Mouse (Mus musculus): ENCODE data around the gene A630001G21Rik. TPM values are rescaled to one million over a fixed set of nuclear protein-coding genes. Genes with fewer than 3 reads are reported as not detected.

A630001G21Rik gene
- total and polyA plus RNA-seq, 3 experiments: 15.4 to 24.0 TPM; not detected in 1

- H3K27ac ChIP-seq (ENCODE audit: control insufficient read depth, low read depth, low read length): peak overlapping the region; percentile 57
- no peaks in the 10 kb centered on the region for H3K79me2 ChIP-seq (ENCODE audit: control insufficient read depth, insufficient read depth, low read length, poor library complexity)
- peak overlapping the region in 1 of 2 experiments; percentile 59; a peak in 2 of 4 replicates for H3K4me3 ChIP-seq (ENCODE audit: control insufficient read depth in 1 of 2, insufficient read depth in 1 of 2, low read depth in 2 of 2, low read length in 2 of 2)
- 0 out of 2 replicates have a peak overlapping the region, but pooled peaks have one; percentile 26 for H3K9ac ChIP-seq (ENCODE audit: control insufficient read depth, low read depth, low read length, poor library complexity, severe bottlenecking)
- DNase-seq (ENCODE audit: low read depth, low spot score): peak; percentile 83
- H3K27me3 ChIP-seq (ENCODE audit: control insufficient read depth in 1 of 2, insufficient read depth in 2 of 2, low read length in 2 of 2): no peaks in the 10 kb centered on the region
- H3K36me3 ChIP-seq (ENCODE audit: control insufficient read depth in 1 of 2, insufficient read depth in 2 of 2, low read length in 2 of 2): peaks cover 0 to 17% of the 10 kb centered on the region in 2 experiments; a peak in 2 of 4 replicates
- TF ChIP-seq ZMIZ1 (IDR thresholded peaks at IDR 0.05; ENCODE audit: low read depth, low read length): peak; percentile 60; the same call in 1 of the 2 replicates
- no peak for TF ChIP-seq CHD1 (IDR thresholded peaks at IDR 0.05; ENCODE audit: low read depth, low read length)
- TF ChIP-seq ETS1 (IDR thresholded peaks at IDR 0.05; ENCODE audit: low read depth, low read length): peak; percentile 36; the same call in 1 of the 2 replicates
- TF ChIP-seq MEF2A (IDR thresholded peaks at IDR 0.05; ENCODE audit: extremely low read depth, insufficient replicate concordance, low read depth, low read length, poor library complexity, severe bottlenecking): no peak
- TF ChIP-seq TAL1 (IDR thresholded peaks at IDR 0.05; ENCODE audit: low read length): no peak
- no peak for TF ChIP-seq BHLHE40 (IDR thresholded peaks at IDR 0.05; ENCODE audit: borderline replicate concordance, low read depth, low read length)
- TF ChIP-seq CHD2 (IDR thresholded peaks at IDR 0.05; ENCODE audit: low read length): no peak
- no peak for TF ChIP-seq ELF1 (IDR thresholded peaks at IDR 0.05; ENCODE audit: low read depth, low read length)
- TF ChIP-seq ZC3H11A (IDR thresholded peaks at IDR 0.05; ENCODE audit: low read depth, low read length): no peak
- peak in 1 of 2 experiments; percentile 48; a peak in 2 of 4 replicates for TF ChIP-seq EP300 (IDR thresholded peaks at IDR 0.05; ENCODE audit: low read depth in 1 of 2, low read length in 2 of 2)
- TF ChIP-seq USF2 (IDR thresholded peaks at IDR 0.05; ENCODE audit: borderline replicate concordance in 1 of 2, insufficient read depth in 1 of 2, low read depth in 1 of 2, low read length in 2 of 2): no peak
- no peak for TF ChIP-seq HCFC1 (IDR thresholded peaks at IDR 0.05; ENCODE audit: low read depth, low read length)
- TF ChIP-seq MXI1 (IDR thresholded peaks at IDR 0.05; ENCODE audit: low read depth, low read length): peak; percentile 2; the same call in 1 of the 2 replicates
- TF ChIP-seq MAZ (IDR thresholded peaks at IDR 0.05; ENCODE audit: low read depth, low read length): no peak
- no peak for TF ChIP-seq GABPA (IDR thresholded peaks at IDR 0.05; ENCODE audit: low read depth, low read length)
- TF ChIP-seq TCF12 (IDR thresholded peaks at IDR 0.05; ENCODE audit: low read depth, low read length): no peak
- TF ChIP-seq TBP (IDR thresholded peaks at IDR 0.05; ENCODE audit: low read depth, low read length): no peak
- no peak for TF ChIP-seq KAT2A (conservative IDR thresholded peaks at IDR 0.05; ENCODE audit: low read depth, low read length)
- no peak for TF ChIP-seq RCOR1 (IDR thresholded peaks at IDR 0.05; ENCODE audit: low read depth, low read length)
- no peak for TF ChIP-seq ZKSCAN1 (IDR thresholded peaks at IDR 0.05; ENCODE audit: low read depth, low read length)
- TF ChIP-seq SMC3 (IDR thresholded peaks at IDR 0.05; ENCODE audit: low read depth, low read length): no peak
- no peak for TF ChIP-seq JUND (IDR thresholded peaks at IDR 0.05; ENCODE audit: low read depth, low read length)
- no peak for TF ChIP-seq MYC (IDR thresholded peaks at IDR 0.05; ENCODE audit: low read depth, low read length)
- TF ChIP-seq POLR2A (IDR thresholded peaks at IDR 0.05; ENCODE audit: control insufficient read depth in 1 of 2, insufficient read depth in 1 of 2, low read depth in 1 of 2, low read length in 2 of 2, poor library complexity in 1 of 2): peak in 1 of 2 experiments; percentile 46; a peak in 1 of 4 replicates
- no peak for TF ChIP-seq USF1 (IDR thresholded peaks at IDR 0.05; ENCODE audit: low read depth, low read length)
- no peak for TF ChIP-seq POLR2AphosphoS2 (IDR thresholded peaks at IDR 0.05; ENCODE audit: low read length)
- TF ChIP-seq MAFK (IDR thresholded peaks at IDR 0.05; ENCODE audit: borderline replicate concordance, low read depth, low read length): 0 out of 2 replicates have a peak, but pooled peaks have one; percentile 21
- TF ChIP-seq NRF1 (IDR thresholded peaks at IDR 0.05; ENCODE audit: insufficient read depth, low read depth, low read length, poor library complexity, severe bottlenecking): no peak
- peak; percentile 33; the same call in 1 of the 2 replicates for TF ChIP-seq MAX (IDR thresholded peaks at IDR 0.05; ENCODE audit: low read length)
- TF ChIP-seq MYB (IDR thresholded peaks at IDR 0.05; ENCODE audit: low read depth, low read length): peak; percentile 30; the same call in 1 of the 2 replicates
- TF ChIP-seq NELFE (IDR thresholded peaks at IDR 0.05; ENCODE audit: low read depth, low read length): peak; percentile 25; the same call in 1 of the 2 replicates
- 0 out of 2 replicates have a peak, but pooled peaks have one; percentile 54 for TF ChIP-seq SIN3A (IDR thresholded peaks at IDR 0.05; ENCODE audit: low read length)
- H3K9me3 ChIP-seq (replicated peaks; ENCODE audit: insufficient read depth, low read length): no peaks in the 10 kb centered on the region
- peaks cover 13 to 23% of the 10 kb centered on the region in 2 experiments for H3K4me1 ChIP-seq (ENCODE audit: control insufficient read depth in 1 of 2, insufficient read depth in 2 of 2, low read length in 2 of 2)
Measured at GRCm38 (mm10) chr1:85779428-85780180, 1.2 kb upstream of the A630001G21Rik start.

Data from MEL (cell line).